9 mouse cellular contexts compared by ENCODE assay signal in the genomic region with DNA sequence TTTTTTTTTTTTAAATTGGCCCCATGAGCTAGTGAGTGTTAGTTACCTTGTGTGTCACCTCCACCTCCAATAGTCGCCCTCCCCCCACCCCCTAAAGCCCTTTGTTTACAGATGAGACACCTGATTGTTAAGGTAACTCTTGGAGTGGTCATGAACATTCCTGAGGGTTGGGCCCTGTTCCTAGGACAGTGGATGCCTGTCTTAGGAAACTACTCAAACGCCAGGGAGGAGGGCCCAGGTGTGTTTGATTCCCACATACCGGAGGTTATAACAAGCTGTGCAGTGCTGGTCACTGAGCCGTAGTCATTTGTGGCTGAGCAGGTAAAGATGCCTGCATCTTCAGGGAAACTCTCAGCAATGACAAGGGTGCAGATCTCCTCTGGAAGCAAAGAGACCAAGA.
"Had no signal": no experiment of that assay in that cellular context is flagged by ENCODE, and none has a peak within 500 bp of the region (broad histone marks: within the 10 kb centered on the region; RNA-seq: fewer than 3 reads in every experiment).

No protein-coding gene starts in this region.

- H3K4me3 ChIP-seq: limb, embryonic 15.5 days; liver, embryonic 12.5 days; myocyte; neural tube, embryonic 15.5 days had no signal

- ATAC-seq: liver, embryonic 12.5 days had no signal

- H3K9ac ChIP-seq: limb, embryonic 15.5 days; liver, embryonic 12.5 days; neural tube, embryonic 15.5 days had no signal

- DNase-seq: layer of hippocampus, adult 9-11 months; layer of hippocampus, postnatal 36 days; right cerebral cortex, adult 18-20 months; right cerebral cortex, postnatal 25 days had no signal

- H3K4me2 ChIP-seq: limb, embryonic 15.5 days; liver, embryonic 12.5 days; neural tube, embryonic 15.5 days had no signal

- H3K36me3 ChIP-seq: liver, embryonic 12.5 days; neural tube, embryonic 15.5 days had no signal

- H3K9me3 ChIP-seq: limb, embryonic 15.5 days; liver, embryonic 12.5 days; neural tube, embryonic 15.5 days had no signal

- H3K4me1 ChIP-seq: liver, embryonic 12.5 days; neural tube, embryonic 15.5 days had no signal

- H3K27me3 ChIP-seq: limb, embryonic 15.5 days; liver, embryonic 12.5 days; neural tube, embryonic 15.5 days had no signal

- H3K27ac ChIP-seq: kidney, postnatal 0 days; limb, embryonic 15.5 days; liver, embryonic 12.5 days; neural tube, embryonic 15.5 days had no signal
